Mouse (Mus musculus) myocyte (in vitro differentiated cells): ENCODE results near the gene Rbm6. TPM values are rescaled to one million over a fixed set of nuclear protein-coding genes. Genes with fewer than 3 reads are reported as not detected.

Experiments used
- H3K27me3 ChIP-seq: one replicate; pipeline ENCODE4 v1.6.1; 2011; ENCODE audit not compliant: control insufficient read depth, insufficient read depth, insufficient read length
- H3K36me3 ChIP-seq: one replicate; pipeline ENCODE4 v1.6.1; 2011; ENCODE audit not compliant: control insufficient read depth, insufficient read depth
- H3K4me2 ChIP-seq: one replicate; pipeline ENCODE4 v1.6.1; 2011; ENCODE audit warnings: low read depth, control low read depth
- H3K4me3 ChIP-seq: one replicate; pipeline ENCODE4 v1.5.1; 2011; ENCODE audit warnings: mild to moderate bottlenecking, control low read depth, moderate library complexity
- H3K79me2 ChIP-seq: one replicate; pipeline ENCODE4 v1.6.1; 2011; ENCODE audit not compliant: control insufficient read depth, insufficient read depth
- H3ac ChIP-seq: one replicate; pipeline ENCODE4 v1.6.1; 2011; ENCODE audit not compliant: control insufficient read depth, insufficient read length
- CEBPB ChIP-seq: IDR thresholded peaks from 2 replicates; pipeline ENCODE4 v1.6.1; 2011; ENCODE audit warnings: mild to moderate bottlenecking, moderate library complexity; ENCODE audit not compliant: poor library complexity, insufficient read depth, severe bottlenecking
- E2F4 ChIP-seq: IDR thresholded peaks from one replicate; pipeline ENCODE4 v1.6.1; 2011; ENCODE audit warnings: mild to moderate bottlenecking, control low read depth, moderate library complexity; ENCODE audit not compliant: insufficient read depth
- MAX ChIP-seq: IDR thresholded peaks from one replicate; pipeline ENCODE4 v1.6.1; 2011; ENCODE audit warnings: low read depth, mild to moderate bottlenecking, control low read depth
- MYOD1 ChIP-seq, 3 experiments: IDR thresholded peaks; one replicate each; pipeline ENCODE4 v1.6.1; 2011; ENCODE audit warnings: control low read depth in 2 of 3, low read depth in 2 of 3, mild to moderate bottlenecking in 2 of 3, moderate library complexity in 1 of 3; ENCODE audit not compliant: insufficient read length in 2 of 3, control insufficient read depth in 1 of 3
- MYOG ChIP-seq, 3 experiments: IDR thresholded peaks; one replicate each; pipeline ENCODE4 v1.6.1; 2011; ENCODE audit warnings: control low read depth in 2 of 3, low read depth in 2 of 3, mild to moderate bottlenecking in 2 of 3; ENCODE audit not compliant: insufficient read length in 2 of 3, control insufficient read depth in 1 of 3, insufficient read depth in 1 of 3
- POLR2A ChIP-seq: IDR thresholded peaks from one replicate; pipeline ENCODE4 v1.6.1; 2011; ENCODE audit warnings: low read depth, mild to moderate bottlenecking, control low read depth, moderate library complexity; ENCODE audit not compliant: insufficient read length
- POLR2AphosphoS2 ChIP-seq: IDR thresholded peaks from one replicate; pipeline ENCODE4 v1.6.1; 2011; ENCODE audit warnings: low read depth, control low read depth; ENCODE audit not compliant: insufficient read length
- REST ChIP-seq: IDR thresholded peaks from one replicate; pipeline ENCODE4 v1.6.1; 2011; ENCODE audit warnings: mild to moderate bottlenecking, control low read depth, moderate library complexity; ENCODE audit not compliant: insufficient read depth, insufficient read length
- SRF ChIP-seq: IDR thresholded peaks from one replicate; pipeline ENCODE4 v1.6.1; 2011; ENCODE audit warnings: low read depth; ENCODE audit not compliant: control insufficient read depth, insufficient read length
- TCF12 ChIP-seq: IDR thresholded peaks from one replicate; pipeline ENCODE4 v1.6.1; 2011; ENCODE audit warnings: mild to moderate bottlenecking, control low read depth; ENCODE audit not compliant: poor library complexity, insufficient read depth, severe bottlenecking
- USF1 ChIP-seq: IDR thresholded peaks from one replicate; pipeline ENCODE4 v1.6.1; 2011; ENCODE audit warnings: low read depth, mild to moderate bottlenecking, control low read depth, moderate library complexity
- polyA plus RNA-seq: library from polyadenylated mRNA; unstranded; fragments of >200 nt; fragmentation: generic; extraction: Trizol; gene quantifications from one replicate; pipeline ENCODE4 v1.2.1, GENCODE M21; 2012; ENCODE audit warnings: missing spikeins

Gene Rbm6
- polyA plus RNA-seq, 1 experiment, result 10.2 TPM

GRCm38 (mm10) chr9:107888267-107888850, 15.3 kb upstream of the Rbm6 start:
- no peaks in the 10 kb centered on the region for H3K36me3 ChIP-seq
- H3K79me2 ChIP-seq, result no peaks in the 10 kb centered on the region
- peak overlapping the region; percentile 77 for H3ac ChIP-seq
- peak overlapping the region; percentile 85 for H3K4me3 ChIP-seq
- TF ChIP-seq POLR2AphosphoS2 (no peak), TCF12 (no peak), E2F4 (no peak), CEBPB (no peak), USF1 (peak; percentile 11), MYOD1 (IDR thresholded peaks at IDR 0.05; ENCODE audit: control insufficient read depth in 1 of 3, insufficient read length in 2 of 3, low read depth in 2 of 3) (no peak)
- H3K27me3 ChIP-seq, result peaks cover 10% of the 10 kb centered on the region
- H3K4me2 ChIP-seq, result peak overlapping the region; percentile 91

GRCm38 (mm10) chr9:107887804-107888266, 14.8 kb upstream of the Rbm6 start, which contains the start of gene Mon1a:
TSS of gene Mon1a (plus strand) at chr9:107888151.
- H3K4me3 ChIP-seq, result peak within 1 kb of the TSS; percentile 85
- no peaks in the 10 kb centered on the region for H3K79me2 ChIP-seq
- H3K36me3 ChIP-seq, result no peaks in the 10 kb centered on the region
- TF ChIP-seq POLR2AphosphoS2, result peak; percentile 65
- no peak for TF ChIP-seq CEBPB
- TF ChIP-seq POLR2A, result peak; percentile 74
- H3K27me3 ChIP-seq, result peaks cover 10% of the 10 kb centered on the region
- peak within 1 kb of the TSS; percentile 77 for H3ac ChIP-seq
- peak within 1 kb of the TSS; percentile 91 for H3K4me2 ChIP-seq

- H3K4me2 ChIP-seq, result peak overlapping the region; percentile 83
- H3K4me3 ChIP-seq, result no peak overlapping the region
- H3K79me2 ChIP-seq, result no peaks in the 10 kb centered on the region
- TF ChIP-seq E2F4, result no peak
- TF ChIP-seq POLR2A, result no peak
- TF ChIP-seq MYOD1 (IDR thresholded peaks at IDR 0.05; ENCODE audit: control insufficient read depth in 1 of 3, insufficient read length in 2 of 3, low read depth in 2 of 3), result peak; percentile 39 to 58 (median 43)
- no peak for TF ChIP-seq POLR2AphosphoS2
- TF ChIP-seq MYOG (IDR thresholded peaks at IDR 0.05; ENCODE audit: control insufficient read depth in 1 of 3, insufficient read depth in 1 of 3, insufficient read length in 2 of 3, low read depth in 2 of 3), result peak in 2 of 3 experiments; percentile 52 to 59
- no peak for TF ChIP-seq REST
- H3K36me3 ChIP-seq, result no peaks in the 10 kb centered on the region
- H3K27me3 ChIP-seq, result peaks cover 18% of the 10 kb centered on the region
- no peak overlapping the region for H3ac ChIP-seq
These were observed 7.4 kb upstream of the Rbm6 start for GRCm38 (mm10) chr9:107880411-107880810.

DNA sequence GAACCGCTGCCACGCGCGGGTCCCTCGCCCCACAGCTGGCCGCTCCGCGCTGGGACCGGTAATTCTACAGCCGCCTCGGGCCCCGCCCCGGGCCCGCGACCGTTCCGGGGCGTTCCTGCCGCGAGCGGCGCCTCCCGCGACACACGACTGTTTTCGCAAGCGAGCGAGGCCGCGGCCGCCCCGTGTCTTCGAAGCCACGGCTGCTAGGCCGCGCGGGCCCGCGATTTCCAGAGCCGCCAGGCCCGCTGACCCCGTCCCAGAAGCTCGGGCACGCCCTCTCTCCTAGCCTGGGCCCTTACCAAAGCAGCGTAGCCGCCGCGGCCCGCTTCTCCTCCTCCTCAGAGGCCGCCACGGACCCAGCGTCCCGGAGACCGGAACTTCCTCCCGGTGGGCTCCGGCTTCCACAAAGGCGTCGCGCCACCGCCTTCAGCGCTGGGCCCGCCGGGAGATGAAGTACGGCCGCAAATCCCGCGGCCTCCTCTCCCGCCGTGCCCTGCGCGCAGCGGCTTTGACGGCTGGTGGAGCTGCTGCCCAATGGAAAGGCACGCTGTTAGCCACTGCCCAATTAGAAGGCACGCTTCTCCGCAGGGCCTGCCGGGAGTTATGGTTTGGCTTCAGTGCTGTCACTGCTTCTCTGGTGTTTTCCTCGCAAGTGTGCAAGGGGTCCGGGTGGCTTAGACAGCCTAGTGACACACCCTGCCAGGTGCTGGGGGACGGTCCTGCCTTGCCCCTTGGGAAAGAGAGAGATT, 513 bp downstream of the Rbm6 start:
- Histone ChIP-seq H3K4me2 (peak overlapping the region; percentile 93), H3K79me2 (peaks cover 47% of the 10 kb centered on the region), H3K27me3 (no peaks in the 10 kb centered on the region), H3ac (peak overlapping the region; percentile 89), H3K4me3 (peak overlapping the region; percentile 74), H3K36me3 (no peaks in the 10 kb centered on the region)
- TF ChIP-seq MYOG (IDR thresholded peaks at IDR 0.05; ENCODE audit: control insufficient read depth in 1 of 3, insufficient read depth in 1 of 3, insufficient read length in 2 of 3, low read depth in 2 of 3), result peak in 1 of 3 experiments; percentile 8
- no peak for TF ChIP-seq TCF12
- TF ChIP-seq MYOD1 (IDR thresholded peaks at IDR 0.05; ENCODE audit: control insufficient read depth in 1 of 3, insufficient read length in 2 of 3, low read depth in 2 of 3), result peak in 2 of 3 experiments; percentile 71 to 75
- no peak for TF ChIP-seq MAX
- TF ChIP-seq POLR2AphosphoS2, result peak; percentile 63
- peak; percentile 70 for TF ChIP-seq POLR2A
- no peak for TF ChIP-seq REST
- TF ChIP-seq CEBPB, result no peak
- TF ChIP-seq E2F4, result peak; percentile 68
- TF ChIP-seq USF1, result no peak

DNA sequence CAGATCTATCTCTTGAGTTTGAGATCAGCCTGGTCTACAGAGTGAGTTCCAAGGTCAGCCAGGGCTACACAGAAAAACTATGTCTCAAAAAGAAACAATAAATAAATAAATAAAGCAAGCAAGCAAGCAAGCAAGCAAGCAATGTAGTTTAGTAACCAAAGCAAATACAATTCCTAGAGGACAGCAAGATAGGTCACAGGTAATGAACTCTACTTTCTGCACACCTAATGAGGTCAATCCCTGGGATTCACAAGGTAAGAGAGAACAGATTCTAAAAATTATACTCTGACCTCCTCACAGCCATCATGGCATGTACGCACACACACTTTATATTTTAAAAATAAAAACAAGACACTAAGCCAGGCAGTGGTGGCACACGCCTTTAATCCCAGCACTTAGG, 7.0 kb downstream of the Rbm6 start:
- peaks cover 94% of the 10 kb centered on the region for H3K79me2 ChIP-seq
- no peak overlapping the region for H3K4me3 ChIP-seq
- no peak overlapping the region for H3ac ChIP-seq
- TF ChIP-seq USF1 (no peak), MAX (no peak)
- H3K4me2 ChIP-seq, result no peak overlapping the region
- no peaks in the 10 kb centered on the region for H3K27me3 ChIP-seq
- no peaks in the 10 kb centered on the region for H3K36me3 ChIP-seq

DNA sequence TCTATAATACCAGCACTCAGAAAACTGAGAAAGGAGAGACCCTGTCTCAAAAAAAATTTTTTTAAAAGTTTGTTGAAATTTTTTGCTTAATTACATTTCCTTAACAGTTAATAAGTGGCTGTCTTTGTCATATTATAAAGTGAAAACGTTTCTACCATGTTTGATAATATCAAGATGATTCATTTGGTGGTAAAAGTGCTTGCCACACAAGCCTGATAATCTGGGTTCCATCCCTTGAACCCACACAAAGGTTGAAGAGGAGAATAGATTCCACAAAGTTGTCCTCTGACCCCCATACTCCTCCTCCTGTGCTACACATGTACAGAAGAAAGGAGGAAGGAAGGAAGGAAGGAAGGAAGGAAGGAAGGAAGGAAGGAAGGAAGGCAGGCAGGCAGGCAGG, 8.5 kb downstream of the Rbm6 start:
- no peak overlapping the region for H3K4me2 ChIP-seq
- H3ac ChIP-seq, result no peak overlapping the region
- H3K36me3 ChIP-seq, result no peaks in the 10 kb centered on the region
- H3K79me2 ChIP-seq, result peaks cover 91% of the 10 kb centered on the region
- H3K27me3 ChIP-seq, result no peaks in the 10 kb centered on the region
- no peak overlapping the region for H3K4me3 ChIP-seq
- no peak for TF ChIP-seq POLR2AphosphoS2
- TF ChIP-seq MYOD1 (IDR thresholded peaks at IDR 0.05; ENCODE audit: control insufficient read depth in 1 of 3, insufficient read length in 2 of 3, low read depth in 2 of 3), result no peak
- no peak for TF ChIP-seq SRF
- TF ChIP-seq POLR2A, result no peak
- TF ChIP-seq USF1, result no peak
